Mouse (Mus musculus) cerebellum, postnatal 10 days (tissue): ENCODE data around the gene Hoxb5.

Experiments
- DNase-seq, 2 experiments: peaks; one replicate each; pipeline ENCODE4 v3.0.0; 2021; ENCODE audit warnings: mixed read lengths in 2 of 2

The Hoxb5 gene

DNA sequence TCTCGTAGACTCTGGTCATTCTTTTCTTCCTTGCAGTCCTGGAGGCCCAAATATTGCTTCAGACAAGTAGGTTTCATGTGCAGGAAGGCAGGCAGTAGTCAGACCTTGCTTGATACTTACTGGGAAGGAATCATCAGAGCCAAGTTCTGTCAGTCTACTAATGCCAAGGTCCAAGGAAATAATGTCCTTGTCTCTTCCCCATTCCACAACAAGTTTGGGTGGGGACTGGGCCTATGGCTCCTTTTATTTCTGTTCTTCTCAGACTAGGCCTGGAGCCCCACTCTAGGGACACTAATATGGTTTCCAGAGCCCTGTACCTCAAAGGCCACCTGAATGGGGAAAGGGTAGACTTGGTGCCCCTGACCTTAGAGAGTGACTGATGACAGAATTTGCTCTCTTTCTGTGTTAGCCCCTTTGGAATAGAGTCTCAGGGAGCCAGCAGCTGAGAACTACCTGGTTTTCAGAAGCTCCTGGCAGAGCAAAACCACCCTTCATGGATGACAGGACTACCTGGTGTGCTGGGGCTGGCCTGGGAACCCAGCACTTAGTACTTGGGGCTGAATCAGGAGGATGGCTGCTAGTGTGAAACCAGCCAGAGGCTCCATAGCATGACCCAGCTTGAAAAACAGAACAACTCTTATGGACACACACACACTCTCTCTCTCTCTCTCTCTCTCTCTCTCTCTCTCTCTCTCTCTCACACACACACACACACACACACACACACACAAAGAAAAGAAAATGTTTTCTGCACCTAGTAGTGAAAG lies 14.5 kb upstream of the Hoxb5 start:
- DNase-seq, result no peak

- DNase-seq, result no peak
Observed at GRCm38 (mm10) chr11:96289293-96289692, 13.8 kb upstream of the Hoxb5 start.

DNA sequence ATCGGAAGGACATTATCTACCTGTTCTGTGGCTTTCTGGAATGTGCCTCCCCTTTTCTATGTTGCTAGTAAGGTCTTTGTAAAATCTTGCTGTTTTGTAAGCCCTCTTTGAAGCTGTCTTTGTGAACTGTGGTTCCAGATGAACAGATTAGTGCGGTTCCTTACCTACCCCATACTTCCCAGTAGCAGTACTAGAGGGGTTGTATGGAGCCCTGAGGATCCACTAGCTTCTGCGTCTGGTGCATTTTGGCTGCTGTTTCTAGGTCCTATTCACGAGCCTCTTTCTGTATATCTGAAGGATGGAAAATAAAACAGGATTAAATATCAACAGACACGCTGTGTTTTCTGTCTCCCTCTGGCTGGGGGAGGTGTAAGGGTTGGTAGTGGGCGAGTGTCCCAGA lies 13.3 kb upstream of the Hoxb5 start:
- no peak for DNase-seq

DNA sequence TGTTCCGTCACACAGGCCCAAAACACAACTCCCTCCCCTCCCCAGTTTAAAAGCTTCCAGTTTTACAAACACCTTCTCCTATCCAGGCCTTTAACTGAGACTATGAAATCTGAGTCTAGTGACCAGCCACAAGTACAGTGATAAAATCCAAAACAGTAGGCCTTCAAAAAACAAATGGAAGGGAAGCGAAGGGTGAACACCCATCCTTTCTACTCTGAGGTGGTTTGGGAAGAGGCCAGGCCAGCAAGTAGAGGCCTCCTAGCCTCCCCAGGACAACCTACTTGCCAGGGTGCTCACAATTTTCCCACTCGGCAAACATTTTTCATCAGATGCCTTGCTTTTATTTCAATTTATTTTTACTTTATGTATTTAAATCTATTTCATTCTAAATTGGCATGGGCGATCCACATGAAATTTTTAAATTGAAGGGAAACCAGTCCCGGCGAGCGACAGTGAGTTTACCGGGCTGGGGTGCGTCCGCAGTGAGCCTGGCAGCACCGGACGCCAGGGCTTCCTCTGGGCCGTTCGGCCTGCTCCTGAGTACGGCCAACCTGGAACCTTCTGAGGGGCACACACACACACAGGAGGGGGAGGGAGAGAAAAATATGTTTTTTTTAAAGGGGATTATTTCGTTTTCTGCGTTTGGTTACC lies 12.3 kb upstream of the Hoxb5 start:
- no peak for DNase-seq

GRCm38 (mm10) chr11:96291681-96292564 lies 11.2 kb upstream of the Hoxb5 start, which contains the start of gene Hoxb6:
Gene Hoxb6 (plus strand): TSS chr11:96292476.
- no peak for DNase-seq

- DNase-seq, result no peak
Observed at GRCm38 (mm10) chr11:96292565-96293301, 10.4 kb upstream of the Hoxb5 start.

DNA sequence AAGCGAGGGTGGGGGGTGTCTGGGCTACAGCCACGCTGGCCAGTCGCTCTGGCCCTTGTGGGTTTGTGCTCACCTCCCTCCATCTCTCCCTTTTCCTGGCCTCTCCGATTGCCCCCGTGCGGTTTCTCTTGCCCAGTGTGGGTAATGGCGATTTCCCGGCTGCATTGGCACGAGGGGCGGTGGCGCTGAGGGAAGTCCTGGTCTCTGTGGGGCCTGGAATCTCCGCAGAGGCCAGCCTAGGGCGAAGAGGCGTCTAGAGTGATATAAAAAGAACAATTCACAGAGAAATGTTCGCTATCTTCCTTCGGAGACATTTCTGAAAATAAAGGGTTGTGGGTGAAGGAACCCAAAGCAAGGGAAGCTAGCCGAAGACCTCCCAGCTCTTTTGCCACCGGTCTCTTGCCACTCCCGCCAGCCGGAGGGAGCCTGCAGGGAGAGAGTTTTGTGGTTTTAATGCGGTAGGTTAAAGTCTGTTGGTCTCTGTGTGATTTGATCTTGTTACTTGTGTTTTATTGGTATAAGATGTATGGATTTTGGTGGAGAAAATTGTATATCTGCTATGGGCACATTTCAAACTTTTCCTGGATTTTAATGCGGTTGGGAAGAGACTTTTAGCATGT lies 9.7 kb upstream of the Hoxb5 start:
- no peak for DNase-seq

DNA sequence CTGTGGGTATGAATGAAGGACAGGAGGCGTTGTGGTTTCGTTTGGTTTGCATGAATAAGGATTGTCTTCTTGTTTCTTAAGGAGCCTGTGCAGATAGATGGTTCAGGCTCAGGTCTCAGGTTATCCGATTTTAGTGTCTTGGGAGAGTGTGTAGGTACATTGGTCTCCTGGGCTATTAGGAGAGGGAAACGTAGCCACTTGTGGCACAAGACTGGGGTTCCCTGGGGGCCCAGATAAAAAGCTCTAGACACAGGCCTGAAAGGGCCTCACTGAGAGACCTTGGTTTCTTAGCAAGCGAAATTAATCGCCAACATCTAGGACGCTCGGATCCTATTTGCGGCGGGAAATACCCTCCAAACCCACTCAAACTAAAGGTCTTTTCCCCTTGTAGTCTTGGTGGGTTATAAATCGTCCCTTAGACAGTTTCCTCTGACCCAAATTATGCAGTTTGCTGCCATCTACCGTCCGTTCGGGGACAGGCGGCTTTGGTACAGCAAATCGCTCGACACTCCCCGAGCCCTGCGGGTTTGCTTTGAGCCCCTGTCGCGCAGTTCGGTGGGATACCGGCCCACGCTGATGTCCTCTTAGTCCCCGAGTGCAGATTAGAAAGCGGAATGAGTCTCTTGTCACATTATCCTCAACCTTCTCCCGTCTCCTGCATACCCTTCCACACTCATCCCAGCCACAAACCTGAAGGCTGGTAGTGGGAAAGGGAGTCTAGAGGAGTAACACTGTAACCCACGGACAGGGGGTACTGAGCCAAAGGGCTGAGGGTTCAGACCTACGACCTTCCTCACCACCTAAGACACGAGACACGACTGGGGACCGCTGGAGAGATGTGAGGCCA lies 8.7 kb upstream of the Hoxb5 start:
- peak; percentile 81 to 85 for DNase-seq

- no peak for DNase-seq
Observed at GRCm38 (mm10) chr11:96295092-96295835, 7.9 kb upstream of the Hoxb5 start.

GRCm38 (mm10) chr11:96296997-96297396 lies 6.1 kb upstream of the Hoxb5 start:
- no peak for DNase-seq

DNA sequence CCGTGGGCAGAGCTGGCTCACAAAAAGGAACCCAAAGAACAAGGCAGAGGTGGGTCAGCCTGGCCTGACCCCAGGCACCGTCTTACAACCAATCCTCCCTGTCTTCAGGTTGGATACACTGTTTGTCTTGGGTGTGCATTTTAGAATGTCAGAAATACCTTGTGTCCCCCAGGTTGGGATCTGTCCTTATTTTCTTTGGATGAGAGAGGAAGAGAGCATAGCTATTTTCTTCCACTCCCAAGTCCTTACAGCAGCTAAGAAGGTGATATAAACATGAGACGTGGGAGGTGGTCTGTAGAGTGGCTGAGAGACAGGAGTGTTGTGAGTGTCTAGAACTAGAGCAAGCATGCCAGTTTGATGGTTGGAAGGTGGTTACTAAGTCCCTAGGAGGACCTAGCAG lies 5.7 kb upstream of the Hoxb5 start:
- no peak for DNase-seq

DNA sequence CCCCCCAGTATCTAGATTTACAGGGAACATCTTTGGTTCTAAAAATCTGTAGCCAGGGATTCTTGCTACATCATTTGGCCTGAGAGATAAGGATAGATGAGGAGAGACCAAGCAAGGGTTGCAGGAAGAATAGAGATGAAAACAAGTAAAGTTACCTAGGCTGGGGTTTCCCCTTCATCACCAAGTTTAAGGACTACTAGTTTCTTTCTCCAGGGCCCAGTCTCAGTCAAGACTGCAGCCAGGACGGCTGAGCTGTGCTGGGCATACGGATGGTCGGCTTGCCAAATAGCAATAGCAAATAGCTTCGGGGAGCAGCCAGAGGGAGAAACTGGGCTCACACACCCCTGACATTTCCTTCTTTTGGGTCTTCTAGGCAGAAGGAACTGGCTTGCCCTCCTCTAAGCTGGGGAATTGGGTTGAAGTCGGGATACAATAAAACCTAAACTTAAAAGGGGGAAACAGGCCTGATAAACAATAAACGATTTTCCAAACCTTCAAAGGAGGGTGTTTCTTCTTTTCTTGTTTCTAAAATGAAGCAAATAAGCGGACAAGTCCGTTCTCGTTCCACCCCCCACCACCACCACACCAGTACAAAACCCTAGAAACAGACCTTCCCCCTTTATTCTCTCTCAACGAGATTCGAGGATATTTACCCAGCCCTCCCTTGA lies 5.0 kb upstream of the Hoxb5 start:
- no peak for DNase-seq

- DNase-seq, result no peak
Observed at GRCm38 (mm10) chr11:96298895-96299667, 4.1 kb upstream of the Hoxb5 start.

DNA sequence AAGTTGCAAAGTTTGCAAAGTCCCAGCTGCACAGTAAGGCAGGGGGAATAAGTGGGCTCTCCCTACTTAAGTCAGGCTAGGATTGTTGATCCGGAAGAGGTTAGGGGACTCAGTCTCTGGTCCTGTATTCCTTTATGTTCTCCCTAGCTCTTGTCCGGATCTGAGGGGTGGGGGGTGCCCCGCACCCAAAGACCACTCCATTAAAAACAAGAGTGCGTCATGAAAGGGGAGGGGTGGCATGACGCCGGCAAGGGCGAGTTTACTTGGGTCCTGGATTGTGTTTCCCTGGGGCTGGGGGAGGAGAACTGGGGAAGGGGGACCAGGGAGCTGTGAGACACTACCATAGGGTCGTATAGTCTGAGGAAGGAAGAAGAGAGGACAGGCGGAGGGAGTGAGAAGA lies 3.4 kb upstream of the Hoxb5 start:
- DNase-seq, result no peak

DNA sequence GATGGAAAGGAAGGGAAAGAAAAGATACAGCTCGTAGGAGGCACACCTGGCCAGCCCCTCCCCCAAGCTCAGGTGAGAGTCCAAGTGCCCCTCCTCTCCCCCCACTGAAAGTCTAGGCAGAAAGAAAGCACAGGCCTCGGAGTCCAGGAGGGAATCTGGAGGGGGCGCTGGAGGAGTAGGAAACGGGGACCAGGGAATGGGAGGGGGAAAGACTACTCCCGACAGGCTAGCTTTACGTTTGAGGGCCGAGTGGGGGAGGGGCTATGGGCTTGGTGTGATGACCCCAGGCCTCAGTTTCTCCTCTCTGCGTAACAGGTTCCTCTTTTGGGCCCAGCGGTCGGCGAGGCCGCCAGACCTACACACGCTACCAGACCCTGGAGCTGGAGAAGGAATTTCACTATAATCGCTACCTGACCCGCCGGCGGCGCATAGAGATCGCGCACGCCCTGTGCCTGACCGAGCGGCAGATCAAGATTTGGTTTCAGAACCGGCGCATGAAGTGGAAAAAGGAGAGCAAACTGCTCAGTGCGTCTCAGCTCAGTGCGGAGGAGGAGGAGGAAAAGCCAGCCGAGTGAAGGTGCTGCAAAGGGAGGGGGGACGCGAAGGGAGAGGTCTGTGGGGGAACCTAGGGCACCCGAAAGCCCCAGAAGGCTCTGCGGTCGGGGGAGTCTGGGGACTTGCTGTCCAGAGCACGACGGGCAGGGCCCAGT lies 2.6 kb upstream of the Hoxb5 start:
- DNase-seq, result no peak

DNA sequence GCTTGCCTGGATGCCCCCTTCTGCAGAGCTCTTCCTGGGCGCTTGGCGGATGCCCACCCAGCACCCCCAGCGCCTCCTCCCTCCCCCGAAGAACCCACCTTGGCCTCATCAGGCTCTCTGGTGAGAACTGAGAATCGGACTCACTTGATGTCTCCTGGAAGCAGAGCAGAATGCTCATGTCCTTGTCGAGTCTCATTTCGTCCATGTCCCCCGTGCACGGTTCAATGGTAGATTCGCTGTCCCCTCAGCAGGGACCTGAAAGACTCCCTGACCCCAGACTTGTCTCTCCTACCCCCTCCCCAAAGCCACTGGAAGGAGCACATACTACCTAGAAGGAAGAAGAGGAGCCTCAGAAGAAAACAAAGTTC lies 2.1 kb upstream of the Hoxb5 start:
- no peak for DNase-seq

- peak in 1 of 2 experiments; percentile 57 for DNase-seq
Observed at GRCm38 (mm10) chr11:96301837-96302236, 1.3 kb upstream of the Hoxb5 start.

DNA sequence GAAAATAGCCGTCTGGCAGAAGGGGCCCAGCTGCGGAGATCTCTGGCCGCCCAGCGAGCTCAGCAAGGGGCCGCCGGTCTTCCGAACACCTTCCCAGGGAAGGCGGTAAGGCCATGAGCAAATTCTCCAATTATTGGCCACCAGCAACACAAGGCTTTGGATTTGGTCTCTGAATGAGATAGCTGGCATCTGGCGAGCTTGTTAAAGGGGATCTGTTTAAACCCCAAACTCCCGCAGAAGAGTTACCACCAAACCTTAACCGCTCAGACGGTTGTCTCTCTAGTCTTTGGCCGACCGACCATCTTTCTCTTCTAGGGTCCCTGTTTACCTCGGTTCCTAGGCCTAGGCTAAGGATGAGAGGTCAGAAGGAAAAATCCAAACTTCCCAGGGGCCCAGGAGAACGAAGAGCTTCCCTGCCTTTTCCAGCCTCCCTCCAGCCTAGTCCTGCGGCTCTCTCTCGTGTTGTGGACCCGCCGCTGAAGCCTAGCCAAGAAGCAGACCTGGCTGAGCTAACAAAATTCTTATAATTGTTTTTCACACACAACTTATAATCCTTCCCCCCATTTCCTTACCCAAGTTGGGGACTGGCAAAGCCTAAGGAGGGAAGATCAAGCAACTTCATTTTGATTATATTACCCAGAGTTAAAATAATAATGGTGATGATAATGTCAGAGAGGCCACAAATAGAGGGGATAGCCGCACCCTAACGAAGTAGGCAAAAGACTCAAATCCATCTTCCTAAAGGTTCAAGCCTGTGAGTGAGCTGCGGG lies 570 bp upstream of the Hoxb5 start:
- DNase-seq, result no peak
